Mouse (Mus musculus): ENCODE results near the gene Gm3776. TPM values are rescaled to one million over a fixed set of nuclear protein-coding genes. Genes with fewer than 3 reads are reported as not detected.
"Not testable (repeated sequence)": the region's sequence is repeated elsewhere in the genome, so short reads cannot be mapped to it uniquely, and the experiment has no call there.

Gm3776 gene
- total RNA-seq (2018; cell fraction: chromatin; rRNA removed): not detected
- total RNA-seq (2018; cell fraction: cytosol; rRNA removed): not detected
- not detected for total RNA-seq (2018; cell fraction: nucleus; rRNA removed)
- polyA plus RNA-seq (2018): not detected in 3 replicates

GRCm38 (mm10) chr9:78256914-78257313 is at the start of gene Gm3776:
Gene Gm3776, plus strand, starts transcription at chr9:78257129.
- H3K27ac ChIP-seq; H3K79me2 ChIP-seq (ENCODE audit: inconsistent target): not testable (repeated sequence)
- 67% methylated on average over 1 of the region's 3 CpGs for WGBS (ENCODE audit: missing documents)

GRCm38 (mm10) chr9:78208956-78209355 is 48.0 kb upstream of the Gm3776 start:
- WGBS (ENCODE audit: missing documents): 78% methylated on average over 4 of the region's 4 CpGs
- Histone ChIP-seq H3K4me3 (ENCODE audit: inconsistent target) (no peak overlapping the region), H3K27ac (no peak overlapping the region), H3K36me3 (ENCODE audit: inconsistent target) (no peaks in the 10 kb centered on the region), H3K79me2 (ENCODE audit: inconsistent target) (no peaks in the 10 kb centered on the region)

More at GRCm38 (mm10) chr9:78256914-78257313, at the start of gene Gm3776:
- H3K36me3 ChIP-seq (ENCODE audit: inconsistent target); H3K4me3 ChIP-seq (ENCODE audit: inconsistent target): not testable (repeated sequence)

- Histone ChIP-seq H3K79me2 (ENCODE audit: inconsistent target) (no peaks in the 10 kb centered on the region), H3K4me3 (ENCODE audit: inconsistent target) (no peak overlapping the region), H3K36me3 (ENCODE audit: inconsistent target) (no peaks in the 10 kb centered on the region), H3K27ac (no peak overlapping the region)
- 87% methylated on average over 3 of the region's 3 CpGs for WGBS (ENCODE audit: missing documents)
Observed at GRCm38 (mm10) chr9:78210079-78210478, 46.9 kb upstream of the Gm3776 start.

- H3K79me2 ChIP-seq (ENCODE audit: inconsistent target): no peaks in the 10 kb centered on the region
Observed at GRCm38 (mm10) chr9:78210821-78211220, 46.1 kb upstream of the Gm3776 start.

GRCm38 (mm10) chr9:78211521-78211920 is 45.4 kb upstream of the Gm3776 start:
- WGBS (ENCODE audit: missing documents): 98% methylated on average over 3 of the region's 3 CpGs
- Histone ChIP-seq H3K36me3 (ENCODE audit: inconsistent target) (no peaks in the 10 kb centered on the region), H3K79me2 (ENCODE audit: inconsistent target) (no peaks in the 10 kb centered on the region), H3K4me3 (ENCODE audit: inconsistent target) (no peak overlapping the region), H3K27ac (no peak overlapping the region)

More at GRCm38 (mm10) chr9:78210821-78211220, 46.1 kb upstream of the Gm3776 start:
- H3K36me3 ChIP-seq (ENCODE audit: inconsistent target): no peaks in the 10 kb centered on the region
- no peak overlapping the region for H3K4me3 ChIP-seq (ENCODE audit: inconsistent target)
- WGBS (ENCODE audit: missing documents): 96% methylated on average over 2 of the region's 2 CpGs
- H3K27ac ChIP-seq: no peak overlapping the region

- Histone ChIP-seq H3K27ac (no peak overlapping the region), H3K36me3 (ENCODE audit: inconsistent target) (no peaks in the 10 kb centered on the region), H3K79me2 (ENCODE audit: inconsistent target) (no peaks in the 10 kb centered on the region), H3K4me3 (ENCODE audit: inconsistent target) (no peak overlapping the region)
- WGBS (ENCODE audit: missing documents): 73% methylated on average over 7 of the region's 7 CpGs
Observed at GRCm38 (mm10) chr9:78212341-78213049, 44.4 kb upstream of the Gm3776 start.

- WGBS (ENCODE audit: missing documents): 85% methylated on average over 4 of the region's 4 CpGs
- Histone ChIP-seq H3K27ac (no peak overlapping the region), H3K36me3 (ENCODE audit: inconsistent target) (no peaks in the 10 kb centered on the region), H3K79me2 (ENCODE audit: inconsistent target) (no peaks in the 10 kb centered on the region), H3K4me3 (ENCODE audit: inconsistent target) (no peak overlapping the region)
Observed at GRCm38 (mm10) chr9:78217074-78217473, 39.9 kb upstream of the Gm3776 start.

GRCm38 (mm10) chr9:78222616-78223015 is 34.3 kb upstream of the Gm3776 start:
- Histone ChIP-seq H3K36me3 (ENCODE audit: inconsistent target) (no peaks in the 10 kb centered on the region), H3K4me3 (ENCODE audit: inconsistent target) (no peak overlapping the region), H3K79me2 (ENCODE audit: inconsistent target) (no peaks in the 10 kb centered on the region), H3K27ac (no peak overlapping the region)
- WGBS (ENCODE audit: missing documents): 61% methylated on average over 8 of the region's 8 CpGs

- no peaks in the 10 kb centered on the region for H3K36me3 ChIP-seq (ENCODE audit: inconsistent target)
- no peaks in the 10 kb centered on the region for H3K79me2 ChIP-seq (ENCODE audit: inconsistent target)
- H3K4me3 ChIP-seq (ENCODE audit: inconsistent target): no peak overlapping the region
- WGBS (ENCODE audit: missing documents): 91% methylated on average over 10 of the region's 10 CpGs
- H3K27ac ChIP-seq: no peak overlapping the region
Observed at GRCm38 (mm10) chr9:78223221-78223902, 33.6 kb upstream of the Gm3776 start.

- Histone ChIP-seq H3K27ac (no peak overlapping the region), H3K79me2 (ENCODE audit: inconsistent target) (no peaks in the 10 kb centered on the region), H3K4me3 (ENCODE audit: inconsistent target) (no peak overlapping the region), H3K36me3 (ENCODE audit: inconsistent target) (no peaks in the 10 kb centered on the region)
- whole genome bisulfite sequencing (ENCODE audit: missing documents): 100% methylated on average over 2 of the region's 2 CpGs
Observed at GRCm38 (mm10) chr9:78224418-78224817, 32.5 kb upstream of the Gm3776 start.

- H3K36me3 ChIP-seq (ENCODE audit: inconsistent target): no peaks in the 10 kb centered on the region
- H3K79me2 ChIP-seq (ENCODE audit: inconsistent target): no peaks in the 10 kb centered on the region
- WGBS (ENCODE audit: missing documents): 49% methylated on average over 11 of the region's 11 CpGs
- H3K27ac ChIP-seq: no peak overlapping the region
- no peak overlapping the region for H3K4me3 ChIP-seq (ENCODE audit: inconsistent target)
Observed at GRCm38 (mm10) chr9:78225304-78225703, 31.6 kb upstream of the Gm3776 start.

GRCm38 (mm10) chr9:78228122-78228521 is 28.8 kb upstream of the Gm3776 start:
- Histone ChIP-seq H3K36me3 (ENCODE audit: inconsistent target) (no peaks in the 10 kb centered on the region), H3K4me3 (ENCODE audit: inconsistent target) (no peak overlapping the region), H3K79me2 (ENCODE audit: inconsistent target) (no peaks in the 10 kb centered on the region), H3K27ac (no peak overlapping the region)
- no CpG with 5 or more reads among the region's 2 CpGs for WGBS (ENCODE audit: missing documents)

- WGBS (ENCODE audit: missing documents): 100% methylated on average over 2 of the region's 3 CpGs
- H3K27ac ChIP-seq; H3K79me2 ChIP-seq (ENCODE audit: inconsistent target); H3K36me3 ChIP-seq (ENCODE audit: inconsistent target); H3K4me3 ChIP-seq (ENCODE audit: inconsistent target): not testable (repeated sequence)
Observed at GRCm38 (mm10) chr9:78229658-78230057, 27.3 kb upstream of the Gm3776 start.

- H3K4me3 ChIP-seq (ENCODE audit: inconsistent target); H3K27ac ChIP-seq; H3K36me3 ChIP-seq (ENCODE audit: inconsistent target); H3K79me2 ChIP-seq (ENCODE audit: inconsistent target): not testable (repeated sequence)
- no CpG with 5 or more reads among the region's 3 CpGs for WGBS (ENCODE audit: missing documents)
Observed at GRCm38 (mm10) chr9:78230461-78230860, 26.5 kb upstream of the Gm3776 start, which contains the start of gene Gsta1. Gene Gsta1, plus strand, starts transcription at chr9:78230656.

- not testable (repeated sequence) for H3K27ac ChIP-seq; H3K4me3 ChIP-seq (ENCODE audit: inconsistent target); H3K36me3 ChIP-seq (ENCODE audit: inconsistent target); H3K79me2 ChIP-seq (ENCODE audit: inconsistent target)
- no CpG with 5 or more reads among the region's 10 CpGs for WGBS (ENCODE audit: missing documents)
Observed at GRCm38 (mm10) chr9:78233121-78233695, 23.7 kb upstream of the Gm3776 start.

All from macrophage (primary cell).